Mouse (Mus musculus) stomach, embryonic 14.5 days (tissue): ENCODE data around the gene Pou5f1. TPM values are rescaled to one million over a fixed set of nuclear protein-coding genes. Genes with fewer than 3 reads are reported as not detected.

ENCODE experiments used
- ATAC-seq: fragments of 200-750 bp; cut with Nextera tagmentation; 2 replicates; pipeline ENCODE4 v1.8.0; 2017; ENCODE audit warnings: low read depth, moderate TSS enrichment; ENCODE audit not compliant: insufficient number of reproducible peaks, insufficient read depth, low FRiP score
- H3K27ac ChIP-seq: fragments of 300-500 bp; sonication (generic); 2 replicates; pipeline ENCODE4 v1.5.1; 2014; ENCODE audit warnings: mild to moderate bottlenecking, low read length, moderate library complexity, mixed read lengths
- H3K27me3 ChIP-seq: fragments of 300-500 bp; sonication (generic); 2 replicates; pipeline ENCODE4 v1.6.1; 2014; ENCODE audit warnings: low read length, control low read depth, mixed read lengths; ENCODE audit not compliant: control insufficient read depth, insufficient read depth
- H3K36me3 ChIP-seq: fragments of 300-500 bp; sonication (generic); 2 replicates; pipeline ENCODE4 v1.6.1; 2014; ENCODE audit warnings: mild to moderate bottlenecking, control low read depth, low read length, moderate library complexity, mixed read lengths; ENCODE audit not compliant: control insufficient read depth, insufficient read depth
- H3K4me1 ChIP-seq: fragments of 300-500 bp; sonication (generic); 2 replicates; pipeline ENCODE4 v1.6.1; 2014; ENCODE audit warnings: low read length, control low read depth, mixed read lengths; ENCODE audit not compliant: control insufficient read depth, insufficient read depth
- H3K4me2 ChIP-seq: fragments of 300-500 bp; sonication (generic); replicated peaks from 2 replicates; pipeline ENCODE4 v1.6.1; 2014; ENCODE audit warnings: low read depth, low read length, control low read depth
- H3K4me3 ChIP-seq: fragments of 300-500 bp; sonication (generic); 2 replicates; pipeline ENCODE4 v1.5.1; 2014; ENCODE audit warnings: low read depth, low read length, control low read depth
- H3K9ac ChIP-seq: fragments of 300-500 bp; sonication (generic); replicated peaks from 2 replicates; pipeline ENCODE4 v1.6.1; 2014; ENCODE audit warnings: low read depth, mild to moderate bottlenecking, control low read depth, low read length, moderate library complexity, mixed read lengths
- H3K9me3 ChIP-seq: fragments of 300-500 bp; sonication (generic); 2 replicates; pipeline ENCODE4 v1.6.1; 2016; ENCODE audit warnings: low read depth, low read length, control low read depth; ENCODE audit not compliant: control insufficient read depth
- WGBS: fragments of 180-500 bp; shearing (Covaris S2); extraction: QIAGEN DNeasy Blood & Tissue Kit; methylation state at CpG from one replicate; pipeline ENCODE4 v1.1.7; 2014; 5-methylcytosine and 5-hydroxymethylcytosine counted together
- polyA plus RNA-seq: library from polyadenylated mRNA; unstranded; fragments of >200 nt; fragmentation: Nextera tagmentation; extraction: Ambion mirVana; gene quantifications from 2 replicates; pipeline ENCODE4 v1.2.1, GENCODE M21; 2014

Pou5f1 gene
- polyA plus RNA-seq, 1 experiment from 2014 or later, result 0.17 TPM

GRCm38 (mm10) chr17:35516652-35517500 is 11.1 kb downstream of the Pou5f1 start, which contains the start of the genes Tcf19 and Cchcr1:
TSS of gene Tcf19 (minus strand) at chr17:35516824.
TSS of gene Cchcr1 (plus strand) at chr17:35517100.
- no peaks in the 10 kb centered on the region for H3K27me3 ChIP-seq
- H3K27ac ChIP-seq, result peak within 1 kb of the TSS; percentile 45
- WGBS, result under 1% methylated on average over 67 of the region's 67 CpGs
- no peaks in the 10 kb centered on the region for H3K9me3 ChIP-seq
- H3K36me3 ChIP-seq, result no peaks in the 10 kb centered on the region
- H3K4me2 ChIP-seq, result peak within 1 kb of the TSS; percentile 72
- peak within 1 kb of the TSS; percentile 50 for H3K9ac ChIP-seq
- ATAC-seq, result peak; percentile 97
- peak within 1 kb of the TSS; percentile 45 for H3K4me3 ChIP-seq
- H3K4me1 ChIP-seq, result peaks cover 30% of the 10 kb centered on the region

GRCm38 (mm10) chr17:35517526-35517925 is 11.7 kb downstream of the Pou5f1 start:
- no peaks in the 10 kb centered on the region for H3K27me3 ChIP-seq
- H3K4me1 ChIP-seq, result peaks cover 30% of the 10 kb centered on the region
- peak overlapping the region; percentile 45 for H3K27ac ChIP-seq
- no peak for ATAC-seq
- no peaks in the 10 kb centered on the region for H3K9me3 ChIP-seq
- peak overlapping the region; percentile 45 for H3K4me3 ChIP-seq
- no peaks in the 10 kb centered on the region; the same call in 1 of the 2 replicates for H3K36me3 ChIP-seq
- H3K4me2 ChIP-seq, result peak overlapping the region; percentile 72
- WGBS, result 6% methylated on average over 12 of the region's 12 CpGs
- H3K9ac ChIP-seq, result peak overlapping the region; percentile 50; the same call in 1 of the 2 replicates

GRCm38 (mm10) chr17:35524354-35524753 is 18.5 kb downstream of the Pou5f1 start:
- Histone ChIP-seq H3K27ac (no peak overlapping the region), H3K9ac (no peak overlapping the region), H3K36me3 (peaks cover 36% of the 10 kb centered on the region), H3K4me1 (no peaks in the 10 kb centered on the region), H3K4me3 (no peak overlapping the region), H3K4me2 (no peak overlapping the region), H3K9me3 (no peaks in the 10 kb centered on the region), H3K27me3 (no peaks in the 10 kb centered on the region)
- no peak for ATAC-seq
- WGBS, result 86% methylated on average over 9 of the region's 9 CpGs

- Histone ChIP-seq H3K9me3 (no peaks in the 10 kb centered on the region), H3K27ac (no peak overlapping the region), H3K4me2 (no peak overlapping the region), H3K36me3 (peaks cover 49% of the 10 kb centered on the region), H3K9ac (no peak overlapping the region), H3K27me3 (no peaks in the 10 kb centered on the region), H3K4me1 (no peaks in the 10 kb centered on the region), H3K4me3 (no peak overlapping the region)
- ATAC-seq, result no peak
- 72% methylated on average over 8 of the region's 8 CpGs for WGBS
These were observed 20.8 kb downstream of the Pou5f1 start for GRCm38 (mm10) chr17:35526644-35527043.

- Histone ChIP-seq H3K9me3 (no peaks in the 10 kb centered on the region), H3K9ac (no peak overlapping the region), H3K27me3 (no peaks in the 10 kb centered on the region), H3K4me3 (no peak overlapping the region), H3K4me1 (no peaks in the 10 kb centered on the region), H3K4me2 (no peak overlapping the region), H3K36me3 (peaks cover 24% of the 10 kb centered on the region), H3K27ac (no peak overlapping the region)
- WGBS, result 10% methylated on average over 3 of the region's 3 CpGs
- ATAC-seq, result no peak
These were observed 26.5 kb downstream of the Pou5f1 start for GRCm38 (mm10) chr17:35532360-35532759.

GRCm38 (mm10) chr17:35532901-35533300 is 27.1 kb downstream of the Pou5f1 start, which contains the start of gene Psors1c2:
TSS of gene Psors1c2 (plus strand) at chr17:35533201.
- Histone ChIP-seq H3K9me3 (no peaks in the 10 kb centered on the region), H3K27me3 (no peaks in the 10 kb centered on the region), H3K36me3 (peaks cover 23% of the 10 kb centered on the region), H3K27ac (no peak within 1 kb of the TSS), H3K9ac (no peak within 1 kb of the TSS), H3K4me1 (no peaks in the 10 kb centered on the region), H3K4me2 (no peak within 1 kb of the TSS), H3K4me3 (no peak within 1 kb of the TSS)
- ATAC-seq, result no peak
- WGBS, result 17% methylated on average over 7 of the region's 7 CpGs

GRCm38 (mm10) chr17:35534343-35534742 is 28.5 kb downstream of the Pou5f1 start:
- Histone ChIP-seq H3K4me2 (no peak overlapping the region), H3K9me3 (no peaks in the 10 kb centered on the region), H3K27ac (no peak overlapping the region), H3K36me3 (peaks cover 13% of the 10 kb centered on the region), H3K4me1 (no peaks in the 10 kb centered on the region), H3K27me3 (no peaks in the 10 kb centered on the region), H3K4me3 (no peak overlapping the region), H3K9ac (no peak overlapping the region)
- WGBS, result 10% methylated on average over 6 of the region's 6 CpGs
- peak; percentile 72; the same call in 1 of the 2 replicates for ATAC-seq

- H3K4me2 ChIP-seq, result no peak overlapping the region
- WGBS, result 86% methylated on average over 4 of the region's 4 CpGs
- H3K4me3 ChIP-seq, result no peak overlapping the region
- no peak for ATAC-seq
- H3K9me3 ChIP-seq, result no peaks in the 10 kb centered on the region
- no peaks in the 10 kb centered on the region for H3K4me1 ChIP-seq
- H3K9ac ChIP-seq, result no peak overlapping the region
- H3K27ac ChIP-seq, result no peak overlapping the region
- no peaks in the 10 kb centered on the region for H3K36me3 ChIP-seq
- H3K27me3 ChIP-seq, result no peaks in the 10 kb centered on the region
These were observed 31.6 kb downstream of the Pou5f1 start for GRCm38 (mm10) chr17:35537421-35537820.
